Mouse (Mus musculus) CD8-positive naive resting alpha-beta T cell, adult 57 days (primary cell): ENCODE data around the gene Fam118b. TPM values are rescaled to one million over a fixed set of nuclear protein-coding genes. Genes with fewer than 3 reads are reported as not detected.

Experiments
- total RNA-seq: library from RNA; stranded (reverse); gene quantifications from one replicate; pipeline ENCODE4 v1.2.4, GENCODE M21; 2023

Gene Fam118b
- total RNA-seq: 16.2 TPM

DNA sequence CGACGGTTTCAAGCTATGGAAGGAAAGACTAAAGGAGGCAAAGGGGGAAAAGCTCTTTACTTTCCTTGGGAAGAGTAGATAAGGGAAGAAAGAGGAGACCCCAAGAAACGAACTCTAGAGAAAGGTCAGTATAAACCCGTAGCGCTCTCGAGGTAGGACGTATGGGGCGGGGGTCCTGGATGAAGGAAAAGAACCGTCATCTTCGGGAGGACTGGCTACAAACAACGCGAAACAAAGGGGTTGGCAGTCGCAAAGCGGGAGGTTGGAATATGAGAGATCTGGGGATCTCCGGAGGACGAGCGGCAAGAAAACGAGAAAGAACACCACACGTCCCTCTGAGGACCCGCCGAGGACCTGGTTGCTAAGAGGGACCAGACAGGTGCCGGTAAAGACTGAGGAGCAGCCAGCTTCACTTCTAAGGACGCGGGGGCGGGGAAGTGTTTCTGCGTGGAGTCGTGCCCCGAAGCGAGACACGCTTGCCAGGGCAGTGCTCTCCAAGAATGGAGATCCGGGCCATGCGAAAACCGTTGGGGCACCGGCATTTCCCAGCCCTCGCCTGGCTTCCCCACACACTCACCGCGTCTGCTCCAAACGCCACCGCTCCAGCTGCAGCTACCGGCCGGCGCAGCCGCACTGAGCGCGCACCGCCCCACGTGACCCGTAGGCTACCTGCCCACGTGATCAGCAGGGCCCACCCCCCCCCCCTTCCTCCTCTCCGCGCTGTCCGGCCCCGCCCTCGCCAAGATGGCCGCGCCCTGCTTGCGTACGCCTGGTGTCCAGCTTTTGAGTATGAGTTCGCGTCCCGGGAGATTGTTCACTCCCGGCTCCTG lies at the start of gene Fam118b, which contains the start of gene Rpusd4:
Gene Fam118b, minus strand, starts transcription at position 660 of the 830 bp plus-strand sequence.
Gene Rpusd4, plus strand, starts transcription at position 720 of the 830 bp plus-strand sequence.

DNA sequence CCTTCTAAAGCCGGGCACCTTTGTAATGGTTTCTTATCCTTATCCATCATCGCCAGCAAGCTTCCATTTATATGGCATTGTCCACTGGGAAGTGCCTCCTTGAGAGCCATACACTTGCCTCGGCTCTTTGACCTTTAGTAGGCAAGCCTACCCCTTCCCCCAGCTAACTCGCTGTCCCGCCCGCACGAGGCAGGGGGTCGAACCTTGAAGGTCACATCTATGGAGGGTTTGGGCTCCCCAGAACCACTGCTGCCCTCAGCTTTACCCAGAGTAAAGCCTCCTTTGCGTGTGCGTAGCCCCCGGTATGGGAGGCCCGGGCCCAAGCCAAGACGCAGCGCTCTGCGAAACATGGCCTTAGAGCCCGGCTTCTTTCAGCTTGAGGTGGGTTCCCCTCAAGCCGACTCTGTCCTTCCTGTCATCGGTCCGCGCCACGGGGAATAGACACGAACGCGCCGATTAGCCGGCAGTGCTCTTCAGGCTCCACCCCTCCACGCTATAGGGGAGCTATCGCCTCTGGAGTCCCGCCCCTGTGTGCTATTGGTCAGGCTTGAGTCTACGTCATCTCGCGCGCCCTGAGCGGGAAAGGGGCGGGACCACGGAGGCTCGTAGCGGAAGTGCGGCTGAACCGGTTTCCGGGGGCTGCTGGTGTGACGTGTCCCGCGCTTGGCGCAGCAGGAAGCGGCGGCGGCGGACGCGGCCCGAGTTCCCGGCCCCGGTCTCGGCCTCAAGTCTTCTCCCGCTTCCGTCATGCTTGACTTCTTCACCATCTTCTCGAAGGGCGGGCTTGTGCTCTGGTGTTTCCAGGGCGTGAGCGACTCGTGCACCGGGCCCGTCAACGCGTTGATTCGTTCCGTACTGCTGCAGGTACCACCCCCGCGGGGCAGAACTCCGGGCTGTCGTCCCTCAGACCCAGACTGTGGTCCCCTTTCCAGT lies 56.8 kb downstream of the Fam118b start, which contains the start of gene Foxred1:
Gene Foxred1, minus strand, starts transcription at position 514 of the 933 bp plus-strand sequence.

DNA sequence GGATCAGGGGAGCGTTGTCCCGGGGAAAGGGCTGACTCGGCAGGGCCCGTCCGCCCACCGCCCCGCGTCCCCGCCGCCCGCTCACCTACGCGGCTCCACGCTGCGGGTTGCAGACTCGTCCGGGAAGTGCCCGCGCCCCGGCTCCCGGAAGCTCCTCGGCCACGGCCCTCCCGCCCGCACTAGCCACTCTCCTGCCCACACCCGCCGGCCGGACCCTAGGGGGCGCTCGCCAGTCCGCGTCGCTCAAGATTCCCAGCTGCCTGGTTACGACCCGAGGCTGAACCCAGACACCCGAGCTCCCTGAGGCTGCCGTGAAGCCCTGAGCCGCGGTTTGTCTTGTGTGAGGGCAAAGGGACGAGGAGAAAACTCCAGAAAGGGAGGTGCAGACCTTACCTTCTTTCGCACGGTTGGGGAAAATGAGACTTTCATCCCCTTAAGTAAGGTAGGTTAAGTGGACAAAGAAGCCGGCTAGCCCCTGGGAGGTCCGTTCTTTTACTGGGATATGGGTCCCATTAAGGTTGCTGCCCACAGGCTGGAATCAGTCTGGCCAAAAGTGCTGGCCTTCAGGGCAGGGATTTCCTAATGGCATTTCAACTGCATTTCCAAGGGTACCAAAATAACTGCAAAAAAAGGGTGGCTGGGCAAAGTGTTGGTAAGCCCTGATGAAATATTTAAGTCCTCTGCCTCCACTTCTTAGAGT lies 67.7 kb downstream of the Fam118b start, which contains the start of the genes Srpr and Tirap:
Gene Srpr, plus strand, starts transcription at position 404 of the 700 bp plus-strand sequence.
Gene Tirap, minus strand, starts transcription at position 520 of the 700 bp plus-strand sequence.

DNA sequence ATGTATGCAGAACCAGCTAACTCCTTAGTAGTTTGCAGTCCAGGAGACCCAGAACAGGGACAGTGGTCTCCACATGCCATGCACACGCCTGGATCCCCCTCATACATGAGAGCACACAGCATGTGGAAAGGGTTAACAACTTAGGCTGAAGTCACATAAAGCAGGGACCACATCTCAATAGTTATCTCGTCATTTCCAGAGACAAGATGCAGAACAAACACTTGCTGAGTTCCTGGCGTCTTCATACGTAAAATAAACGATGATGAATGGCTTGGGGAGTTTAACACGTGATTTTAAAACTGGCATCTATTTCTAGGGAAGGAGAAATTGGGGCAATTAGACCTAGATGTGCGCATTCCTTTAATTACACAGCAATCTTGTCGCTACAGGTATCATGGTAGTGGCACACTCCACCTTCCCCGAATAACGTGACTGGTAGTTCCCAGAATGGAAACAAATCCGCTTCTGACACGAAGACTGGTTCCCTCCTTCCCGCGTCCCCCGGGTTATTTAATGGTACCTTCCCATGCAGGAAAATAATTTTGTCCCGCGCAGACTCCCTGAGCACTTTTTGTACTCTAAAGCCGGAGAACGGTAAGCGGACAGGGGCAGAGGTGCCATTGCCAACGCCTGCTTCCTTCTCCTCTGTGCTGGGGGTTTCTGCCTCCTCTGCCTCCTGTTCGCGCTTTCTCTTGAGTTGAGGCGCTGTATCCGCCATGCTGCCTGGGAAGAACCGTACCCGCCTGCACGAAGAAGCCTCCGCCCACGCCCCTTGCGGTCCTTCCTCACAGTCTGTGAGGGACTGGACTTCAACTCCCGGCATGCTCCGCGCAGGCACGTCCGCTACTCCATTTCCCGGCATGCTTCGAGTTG lies 92.1 kb downstream of the Fam118b start, which contains the start of gene Dcps:
Gene Dcps, minus strand, starts transcription at position 811 of the 873 bp plus-strand sequence.

Other genes with a start within 250 kb of the Fam118b start
- gene St3gal4, start 148.5 kb downstream of the Fam118b start, total RNA-seq: 45.8 TPM
- 35.7 TPM for gene Dcps, start 91.7 kb downstream of the Fam118b start, total RNA-seq
- 97.4 TPM for gene Srpr, start 67.6 kb downstream of the Fam118b start, total RNA-seq
- gene Tirap, start 67.5 kb downstream of the Fam118b start, total RNA-seq: 2.2 TPM
- gene Foxred1, start 56.8 kb downstream of the Fam118b start, total RNA-seq: 24.8 TPM
- 44.2 TPM for gene Rpusd4, start 60 bp upstream of the Fam118b start, total RNA-seq
- 21.7 TPM for gene Cdon, start 153.3 kb upstream of the Fam118b start, total RNA-seq